Mouse (Mus musculus): ENCODE results near the gene Pcyt1a. TPM values are rescaled to one million over a fixed set of nuclear protein-coding genes. Genes with fewer than 3 reads are reported as not detected.
A peak's percentile ranks its signal among the peaks of the same experiment; 100 is the strongest.
"Not testable (repeated sequence)": the region's sequence is repeated elsewhere in the genome, so short reads cannot be mapped to it uniquely, and the experiment has no call there.

The Pcyt1a gene
- polyA plus RNA-seq, 1 experiment from 2014 or later = 34.2 TPM

DNA sequence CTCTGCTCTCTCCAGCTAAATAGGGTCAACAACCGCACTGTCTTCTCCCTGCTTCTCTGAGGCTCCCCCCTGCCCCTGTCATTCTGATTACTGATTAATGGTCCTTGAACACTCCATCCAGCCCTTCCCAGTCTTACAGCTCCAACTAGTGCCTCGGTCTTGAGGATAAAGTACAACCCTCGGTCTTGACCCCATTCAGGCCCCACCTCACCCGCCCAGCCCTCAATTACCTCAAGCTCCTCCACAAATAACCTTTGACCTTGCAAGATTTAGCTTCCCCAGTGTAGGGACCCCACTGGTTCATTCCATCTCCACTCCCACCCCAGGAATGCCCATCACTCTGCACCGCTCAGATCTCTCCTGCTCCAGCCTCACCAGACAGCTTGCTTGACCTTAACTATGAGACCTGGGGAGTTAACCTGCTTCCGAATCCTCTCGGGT lies 53.7 kb downstream of the Pcyt1a start:
- peaks cover 5% of the 10 kb centered on the region; the same call in 1 of the 2 replicates for H3K4me1 ChIP-seq
- H3K36me3 ChIP-seq = no peaks in the 10 kb centered on the region
- H3K4me2 ChIP-seq = no peak overlapping the region
- H3K27me3 ChIP-seq = 0 out of 2 replicates have a peak, but pooled peaks cover 3% of the 10 kb centered on the region
- H3K4me3 ChIP-seq = no peak overlapping the region
- 38% methylated on average over 7 of the region's 7 CpGs for WGBS
- H3K9me3 ChIP-seq = no peaks in the 10 kb centered on the region
- H3K9ac ChIP-seq = no peak overlapping the region
- 0 out of 2 replicates have a peak, but pooled peaks have one; percentile 26 for ATAC-seq (ENCODE audit: insufficient number of reproducible peaks, insufficient read depth, low FRiP score, low TSS enrichment, low read depth)
- no peak overlapping the region for H3K27ac ChIP-seq

DNA sequence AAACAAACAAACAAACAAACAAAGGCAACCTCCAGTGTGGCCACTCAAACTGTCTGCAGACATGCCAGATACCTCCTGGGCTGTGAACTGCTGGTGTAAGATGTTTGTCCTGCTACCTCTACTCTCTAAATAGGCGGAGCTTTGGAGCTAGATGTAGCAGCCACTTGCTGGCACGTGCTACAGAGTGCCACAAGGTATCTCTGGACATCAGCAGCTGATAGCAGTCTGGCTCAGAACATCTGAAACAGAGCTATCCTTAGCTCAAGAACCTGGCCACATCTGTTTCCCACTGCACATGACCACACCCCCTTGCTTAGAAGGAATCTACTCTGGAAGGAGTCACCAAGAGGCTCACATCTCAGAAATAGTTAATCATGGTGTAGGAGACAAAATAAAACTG lies 54.5 kb downstream of the Pcyt1a start:
- no peaks in the 10 kb centered on the region for H3K36me3 ChIP-seq
- no peak for ATAC-seq (ENCODE audit: insufficient number of reproducible peaks, insufficient read depth, low FRiP score, low TSS enrichment, low read depth)
- WGBS = 74% methylated on average over 2 of the region's 2 CpGs

DNA sequence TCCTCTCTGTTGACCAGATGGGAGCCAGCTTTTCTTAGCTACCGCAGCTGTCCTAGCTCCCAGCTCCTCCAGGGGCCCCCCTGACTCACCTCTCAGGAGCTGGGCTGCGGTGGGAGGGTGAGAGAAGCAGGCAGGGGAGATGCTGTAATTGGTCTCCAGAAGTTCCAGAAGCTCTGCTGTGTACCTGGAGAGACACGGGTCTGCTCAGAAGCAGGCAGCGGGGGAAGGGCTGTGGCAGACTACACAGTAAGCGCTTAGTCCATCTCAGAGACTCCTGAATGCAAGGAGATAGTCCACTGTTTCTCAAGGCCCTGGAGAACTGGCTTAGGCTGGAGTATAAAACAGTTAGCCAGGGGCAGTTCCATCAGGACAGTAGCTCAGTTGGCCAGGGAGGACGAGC lies 55.3 kb downstream of the Pcyt1a start:
- H3K4me1 ChIP-seq = peaks cover 5% of the 10 kb centered on the region; the same call in 1 of the 2 replicates
- no peak overlapping the region for H3K4me2 ChIP-seq
- H3K9ac ChIP-seq = no peak overlapping the region
- WGBS = 78% methylated on average over 6 of the region's 6 CpGs
- no peak for ATAC-seq (ENCODE audit: insufficient number of reproducible peaks, insufficient read depth, low FRiP score, low TSS enrichment, low read depth)
- no peak overlapping the region for H3K4me3 ChIP-seq
- no peaks in the 10 kb centered on the region for H3K9me3 ChIP-seq
- no peaks in the 10 kb centered on the region for H3K36me3 ChIP-seq
- H3K27me3 ChIP-seq = 0 out of 2 replicates have a peak, but pooled peaks cover 3% of the 10 kb centered on the region
- H3K27ac ChIP-seq = no peak overlapping the region

More for the DNA sequence above, 54.5 kb downstream of the Pcyt1a start:
- no peak overlapping the region for H3K9ac ChIP-seq
- 0 out of 2 replicates have a peak, but pooled peaks cover 3% of the 10 kb centered on the region for H3K27me3 ChIP-seq
- no peak overlapping the region for H3K27ac ChIP-seq
- no peaks in the 10 kb centered on the region for H3K9me3 ChIP-seq
- no peak overlapping the region for H3K4me3 ChIP-seq
- H3K4me2 ChIP-seq = no peak overlapping the region
- H3K4me1 ChIP-seq = peaks cover 5% of the 10 kb centered on the region; the same call in 1 of the 2 replicates

DNA sequence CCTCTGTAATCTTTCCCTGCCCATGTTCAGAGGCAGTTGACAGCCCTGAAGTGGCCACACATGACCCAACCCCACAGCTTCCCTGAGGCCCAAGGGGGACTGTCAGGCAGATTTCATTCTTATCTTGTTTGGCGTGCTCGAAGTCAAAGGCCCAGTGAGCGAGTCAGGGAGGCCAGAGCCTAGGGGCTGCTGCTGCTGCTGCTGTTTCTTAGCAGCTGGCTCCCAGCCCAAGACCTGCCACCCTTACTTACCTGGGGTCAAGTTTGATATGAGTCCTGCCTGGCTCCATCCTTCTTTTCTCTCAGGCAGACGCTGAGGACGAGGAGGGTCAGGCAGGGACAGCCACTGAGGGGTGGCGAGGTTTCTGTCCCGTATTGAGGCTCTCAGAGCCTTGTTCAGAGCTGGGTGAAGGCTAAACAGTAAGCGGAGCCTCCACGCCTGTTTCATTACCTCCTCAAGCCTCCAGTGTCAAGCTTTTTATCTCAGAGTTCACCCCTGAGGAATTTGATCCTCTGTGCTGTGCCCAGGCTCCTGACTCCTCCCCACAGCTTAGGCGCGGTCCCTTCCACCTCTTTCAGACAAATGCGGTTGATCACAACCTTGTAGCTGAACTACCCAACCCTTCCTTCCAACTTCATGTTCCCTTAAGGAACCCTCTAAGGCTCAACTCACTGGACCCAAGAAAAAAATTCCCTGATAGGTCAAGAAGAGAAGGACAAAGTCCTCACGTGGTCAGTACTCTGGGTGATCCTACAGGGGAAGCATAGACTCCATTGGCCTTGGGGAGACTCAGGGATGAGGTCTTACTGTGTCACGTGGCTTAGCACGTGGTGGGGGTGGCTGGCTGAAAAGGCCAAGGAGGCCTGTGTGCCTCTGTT lies 56.8 kb downstream of the Pcyt1a start, which contains the start of gene Slc51a:
TSS of gene Slc51a (minus strand) at position 646 of the 878 bp plus-strand sequence.
- Histone ChIP-seq H3K27me3 (0 out of 2 replicates have a peak, but pooled peaks cover 3% of the 10 kb centered on the region), H3K27ac (no peak within 1 kb of the TSS), H3K9me3 (no peaks in the 10 kb centered on the region), H3K4me2 (no peak within 1 kb of the TSS), H3K9ac (no peak within 1 kb of the TSS), H3K4me3 (no peak within 1 kb of the TSS), H3K36me3 (no peaks in the 10 kb centered on the region), H3K4me1 (peaks cover 5% of the 10 kb centered on the region; the same call in 1 of the 2 replicates)
- ATAC-seq (ENCODE audit: insufficient number of reproducible peaks, insufficient read depth, low FRiP score, low TSS enrichment, low read depth) = no peak
- WGBS = 43% methylated on average over 15 of the region's 15 CpGs

GRCm38 (mm10) chr16:32488939-32489338 lies 58.2 kb downstream of the Pcyt1a start:
- no peak overlapping the region for H3K9ac ChIP-seq
- H3K36me3 ChIP-seq = no peaks in the 10 kb centered on the region
- WGBS = 92% methylated on average over 3 of the region's 3 CpGs
- no peak overlapping the region for H3K27ac ChIP-seq
- peaks cover 5% of the 10 kb centered on the region; the same call in 1 of the 2 replicates for H3K4me1 ChIP-seq
- no peak for ATAC-seq (ENCODE audit: insufficient number of reproducible peaks, insufficient read depth, low FRiP score, low TSS enrichment, low read depth)
- H3K27me3 ChIP-seq = 0 out of 2 replicates have a peak, but pooled peaks cover 3% of the 10 kb centered on the region
- H3K9me3 ChIP-seq = no peaks in the 10 kb centered on the region
- no peak overlapping the region for H3K4me3 ChIP-seq
- H3K4me2 ChIP-seq = no peak overlapping the region

- H3K9ac ChIP-seq; H3K4me1 ChIP-seq; H3K27me3 ChIP-seq; H3K4me3 ChIP-seq; ATAC-seq (ENCODE audit: insufficient number of reproducible peaks, insufficient read depth, low FRiP score, low TSS enrichment, low read depth); H3K9me3 ChIP-seq; H3K4me2 ChIP-seq; H3K36me3 ChIP-seq; H3K27ac ChIP-seq: not testable (repeated sequence)
- WGBS = 62% methylated on average over 6 of the region's 6 CpGs
Observed at GRCm38 (mm10) chr16:32494371-32494770, 63.6 kb downstream of the Pcyt1a start.

GRCm38 (mm10) chr16:32495965-32496364 lies 65.2 kb downstream of the Pcyt1a start, which contains the start of gene Zdhhc19:
Gene Zdhhc19, plus strand, starts transcription at chr16:32496265.
- H3K4me3 ChIP-seq = no peak within 1 kb of the TSS
- H3K4me1 ChIP-seq = peaks cover 10% of the 10 kb centered on the region; the same call in 1 of the 2 replicates
- no peaks in the 10 kb centered on the region for H3K27me3 ChIP-seq
- H3K9ac ChIP-seq = no peak within 1 kb of the TSS
- no peak for ATAC-seq (ENCODE audit: insufficient number of reproducible peaks, insufficient read depth, low FRiP score, low TSS enrichment, low read depth)
- 69% methylated on average over 3 of the region's 3 CpGs for WGBS
- no peak within 1 kb of the TSS for H3K27ac ChIP-seq
- H3K36me3 ChIP-seq = no peaks in the 10 kb centered on the region
- H3K4me2 ChIP-seq = no peak within 1 kb of the TSS
- H3K9me3 ChIP-seq = no peaks in the 10 kb centered on the region

DNA sequence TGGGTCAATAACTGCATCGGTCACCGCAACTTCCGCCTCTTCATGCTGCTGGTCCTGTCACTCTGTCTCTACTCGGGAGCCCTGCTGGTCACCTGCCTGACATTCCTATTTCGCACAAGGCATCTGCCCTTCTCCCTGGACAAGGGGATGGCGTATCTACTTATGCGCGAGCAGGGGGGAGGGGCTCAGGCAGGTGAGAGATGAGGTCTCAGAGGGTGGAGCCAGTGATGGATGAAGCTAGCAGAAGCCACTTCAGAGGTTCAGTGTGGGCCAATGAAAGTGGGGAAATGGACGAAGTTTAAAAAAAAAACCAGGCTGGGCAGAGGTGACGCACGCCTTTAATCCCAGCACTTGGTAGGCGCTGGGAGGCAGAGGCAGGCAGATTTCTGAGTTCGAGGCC lies 68.3 kb downstream of the Pcyt1a start:
- no peaks in the 10 kb centered on the region for H3K36me3 ChIP-seq
- 0 out of 2 replicates have a peak overlapping the region, but pooled peaks have one; percentile 46 for H3K4me3 ChIP-seq
- peak overlapping the region; percentile 70 for H3K4me2 ChIP-seq
- 63% methylated on average over 13 of the region's 13 CpGs for WGBS
- no peak overlapping the region for H3K27ac ChIP-seq
- no peaks in the 10 kb centered on the region for H3K9me3 ChIP-seq
- H3K9ac ChIP-seq = no peak overlapping the region
- no peak for ATAC-seq (ENCODE audit: insufficient number of reproducible peaks, insufficient read depth, low FRiP score, low TSS enrichment, low read depth)
- H3K27me3 ChIP-seq = no peaks in the 10 kb centered on the region
- H3K4me1 ChIP-seq = peaks cover 10% of the 10 kb centered on the region; the same call in 1 of the 2 replicates

GRCm38 (mm10) chr16:32499430-32500037 lies 68.8 kb downstream of the Pcyt1a start:
- Histone ChIP-seq H3K4me1 (peaks cover 10% of the 10 kb centered on the region; the same call in 1 of the 2 replicates), H3K4me2 (peak overlapping the region; percentile 70), H3K27ac (no peak overlapping the region), H3K4me3 (peak overlapping the region; percentile 46), H3K9ac (peak overlapping the region; percentile 68), H3K27me3 (no peaks in the 10 kb centered on the region), H3K36me3 (no peaks in the 10 kb centered on the region), H3K9me3 (no peaks in the 10 kb centered on the region)
- ATAC-seq (ENCODE audit: insufficient number of reproducible peaks, insufficient read depth, low FRiP score, low TSS enrichment, low read depth) = 0 out of 2 replicates have a peak, but pooled peaks have one; percentile 69
- WGBS = 6% methylated on average over 22 of the region's 22 CpGs

DNA sequence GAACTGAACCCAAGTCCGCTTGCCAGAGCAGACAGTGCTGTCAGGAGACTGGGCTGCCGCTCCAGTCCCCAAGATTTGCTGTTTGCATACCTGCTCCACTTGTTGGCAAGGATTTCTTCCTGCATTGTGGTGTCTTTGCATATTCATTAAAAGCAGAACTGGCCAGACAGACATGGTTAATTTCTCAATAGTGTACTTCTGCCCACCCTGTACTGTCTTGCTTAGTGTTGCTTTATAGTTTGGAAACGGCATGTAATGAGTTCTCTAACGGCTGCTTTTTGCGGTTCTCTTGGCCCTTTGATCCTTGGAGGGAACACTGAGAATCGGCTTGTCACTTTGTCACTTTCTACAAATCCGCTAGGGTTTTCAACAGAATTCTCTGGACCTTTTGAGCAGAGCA lies 70.7 kb downstream of the Pcyt1a start:
- no peak overlapping the region for H3K4me2 ChIP-seq
- H3K9ac ChIP-seq = no peak overlapping the region
- H3K36me3 ChIP-seq = no peaks in the 10 kb centered on the region
- 73% methylated on average over 7 of the region's 7 CpGs for WGBS
- H3K9me3 ChIP-seq = no peaks in the 10 kb centered on the region
- H3K27ac ChIP-seq = no peak overlapping the region
- H3K4me3 ChIP-seq = no peak overlapping the region
- H3K4me1 ChIP-seq = 0 out of 2 replicates have a peak, but pooled peaks cover 3% of the 10 kb centered on the region
- H3K27me3 ChIP-seq = no peaks in the 10 kb centered on the region
- no peak for ATAC-seq (ENCODE audit: insufficient number of reproducible peaks, insufficient read depth, low FRiP score, low TSS enrichment, low read depth)

DNA sequence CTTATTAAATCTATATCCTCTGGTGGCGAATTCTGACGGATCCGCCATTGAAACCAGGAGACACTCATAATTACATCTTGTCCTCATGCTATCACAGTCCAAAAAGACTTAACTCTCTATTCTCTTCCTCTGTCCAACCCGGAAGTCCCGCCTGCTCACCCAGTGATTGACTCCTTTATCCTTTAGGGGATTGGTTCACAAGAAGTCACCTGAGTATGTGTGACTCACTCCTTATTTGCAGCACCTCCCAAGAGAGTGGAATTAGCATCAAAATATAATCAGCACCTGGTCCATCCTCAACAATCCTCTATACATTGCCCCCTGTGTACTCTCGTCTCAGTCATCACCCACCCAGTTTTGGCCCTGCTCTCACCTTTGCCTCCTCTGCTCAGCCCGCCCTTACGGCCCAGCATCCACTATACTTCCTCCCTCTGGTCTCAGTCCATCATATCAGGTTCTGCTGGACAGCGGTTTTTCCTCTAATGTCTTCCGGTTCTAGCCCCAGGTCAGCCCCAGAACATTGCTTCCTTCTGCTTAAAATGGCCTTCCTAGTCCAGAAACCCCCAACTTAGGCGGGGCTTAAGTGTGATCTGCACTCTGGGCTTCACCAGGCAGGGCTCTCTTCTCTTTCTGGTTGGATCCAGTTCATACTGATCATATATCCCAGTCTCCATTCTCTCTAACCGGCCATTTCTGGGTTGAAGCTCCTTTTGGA lies 72.1 kb downstream of the Pcyt1a start:
- Histone ChIP-seq H3K27ac (no peak overlapping the region), H3K4me2 (no peak overlapping the region), H3K27me3 (no peaks in the 10 kb centered on the region), H3K4me1 (0 out of 2 replicates have a peak, but pooled peaks cover 3% of the 10 kb centered on the region), H3K9me3 (no peaks in the 10 kb centered on the region), H3K4me3 (no peak overlapping the region), H3K9ac (no peak overlapping the region), H3K36me3 (no peaks in the 10 kb centered on the region)
- no peak for ATAC-seq (ENCODE audit: insufficient number of reproducible peaks, insufficient read depth, low FRiP score, low TSS enrichment, low read depth)
- 86% methylated on average over 12 of the region's 12 CpGs for WGBS

Measured in embryonic facial prominence, embryonic 13.5 days (tissue).